Mouse (Mus musculus) E14TG2a.4 (cell line): ENCODE data around the gene Usp24.

Source experiments
- H3K27me3 ChIP-seq: 2 replicates; pipeline ENCODE4 v1.6.1; 2014; ENCODE audit warnings: low read length, control low read depth; ENCODE audit not compliant: insufficient read depth
- H3K36me3 ChIP-seq: 2 replicates; pipeline ENCODE4 v1.6.1; 2014; ENCODE audit warnings: low read length, control low read depth; ENCODE audit not compliant: insufficient read depth
- H3K4me1 ChIP-seq: replicated peaks from 2 replicates; pipeline ENCODE4 v1.6.1; 2014; ENCODE audit warnings: low read depth, low read length, control low read depth
- H3K4me3 ChIP-seq: replicated peaks from 2 replicates; pipeline ENCODE4 v1.5.1; 2014; ENCODE audit warnings: mild to moderate bottlenecking, low read length
- H3K9me3 ChIP-seq: 2 replicates; pipeline ENCODE4 v1.6.1; 2014; ENCODE audit warnings: low read length, control low read depth
- CTCF ChIP-seq: conservative IDR thresholded peaks from 2 replicates; pipeline ENCODE4 v1.5.1; 2014; ENCODE audit warnings: low read length
- NANOG ChIP-seq: IDR thresholded peaks from 2 replicates; pipeline ENCODE4 v1.6.1; 2014; ENCODE audit warnings: borderline replicate concordance, low read length, mixed read lengths
- POU5F1 ChIP-seq: IDR thresholded peaks from 2 replicates; pipeline ENCODE4 v1.6.1; 2014; ENCODE audit warnings: low read length, borderline replicate concordance

Usp24 gene

DNA sequence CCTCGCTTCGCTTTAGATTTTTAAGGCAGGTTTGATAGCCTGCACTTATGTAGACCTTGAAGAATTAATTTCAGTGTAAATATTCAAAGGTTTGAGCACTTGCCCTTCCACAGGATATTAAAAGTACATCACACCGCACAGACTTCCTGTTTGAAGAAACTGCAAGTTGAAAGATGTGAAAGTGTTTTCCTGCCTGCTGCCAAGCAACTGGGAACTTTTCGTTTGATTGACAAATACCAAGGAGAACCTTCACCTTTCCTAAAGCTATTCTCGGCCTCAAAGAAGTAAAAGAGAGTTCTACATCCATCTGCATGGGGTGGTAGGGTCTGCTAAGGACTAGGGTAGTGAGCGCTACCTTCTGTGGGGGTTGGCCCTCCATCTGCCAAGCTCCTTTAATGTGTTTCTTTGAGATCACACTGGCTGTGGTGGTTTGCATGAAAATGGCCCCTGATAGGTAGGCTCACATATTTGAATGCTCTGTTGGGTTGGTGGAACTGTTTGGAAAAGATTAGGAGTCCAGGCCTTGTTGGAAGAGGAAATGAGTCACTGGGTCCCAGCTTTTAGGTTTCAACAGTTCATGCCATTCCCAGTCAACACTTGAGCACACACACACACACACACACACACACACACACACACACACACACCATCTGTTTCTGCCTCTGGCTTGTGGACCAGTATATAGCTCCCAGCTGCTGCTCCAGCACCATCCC lies 22.5 kb upstream of the Usp24 start:
- Histone ChIP-seq H3K4me1 (no peaks in the 10 kb centered on the region), H3K36me3 (no peaks in the 10 kb centered on the region), H3K9me3 (peaks cover 7% of the 10 kb centered on the region), H3K4me3 (no peak overlapping the region), H3K27me3 (no peaks in the 10 kb centered on the region)
- TF ChIP-seq NANOG (no peak), CTCF (no peak), POU5F1 (no peak)

DNA sequence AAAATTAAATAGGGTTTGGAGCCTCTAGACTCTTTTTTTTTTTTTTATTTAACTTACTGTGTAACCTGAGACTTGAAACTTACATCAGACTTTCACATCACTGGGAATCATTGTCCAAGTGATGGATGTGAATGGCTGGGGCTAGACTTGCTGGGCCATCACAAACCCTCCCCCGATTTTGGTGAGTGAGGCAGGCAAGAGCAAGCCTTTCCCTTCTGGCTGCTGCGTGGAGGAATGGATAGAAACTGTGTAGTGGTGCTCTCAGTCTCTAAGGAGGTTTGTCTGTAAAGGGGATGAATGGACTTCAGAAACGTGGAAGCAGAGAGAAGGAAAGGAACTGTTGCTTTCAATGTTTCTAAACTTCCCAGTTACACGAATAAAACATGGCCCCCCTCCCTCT lies 20.3 kb upstream of the Usp24 start:
- Histone ChIP-seq H3K27me3 (no peaks in the 10 kb centered on the region), H3K4me1 (no peaks in the 10 kb centered on the region), H3K36me3 (no peaks in the 10 kb centered on the region), H3K4me3 (no peak overlapping the region), H3K9me3 (peaks cover 7% of the 10 kb centered on the region)
- TF ChIP-seq NANOG (no peak), CTCF (no peak), POU5F1 (no peak)

DNA sequence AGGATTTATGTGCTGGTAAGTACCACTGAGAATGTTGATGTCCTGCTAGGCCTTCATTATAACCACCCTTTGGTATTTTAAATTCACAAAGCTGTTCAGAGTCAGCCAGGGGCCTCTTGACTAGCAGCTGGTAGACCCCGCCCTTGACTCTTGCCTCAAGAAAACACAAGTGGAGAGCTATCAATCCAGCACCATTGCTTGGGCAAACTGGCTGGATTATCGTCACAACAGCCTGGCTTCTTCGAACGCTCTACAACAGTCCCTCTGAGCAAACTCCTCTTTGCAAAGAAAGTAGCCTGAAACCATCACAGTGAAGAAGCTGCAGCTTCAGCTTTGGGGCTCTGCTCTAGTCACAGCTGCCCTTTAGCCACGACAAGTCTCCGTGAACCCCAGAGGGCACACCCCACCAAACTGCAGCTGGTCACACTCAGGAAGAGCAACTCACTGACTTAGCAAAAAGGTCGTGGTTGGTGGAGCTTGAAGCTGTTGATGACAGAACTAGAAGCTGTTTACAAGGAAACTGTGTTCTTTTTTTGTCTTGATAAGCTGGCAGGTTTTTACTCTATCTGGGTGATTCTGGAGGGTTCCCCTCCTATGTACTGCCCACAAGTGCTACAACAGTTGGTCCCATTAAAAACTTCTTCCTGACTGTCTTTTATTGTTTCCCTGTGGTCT lies 19.5 kb upstream of the Usp24 start:
- TF ChIP-seq CTCF = no peak
- TF ChIP-seq NANOG = no peak
- no peak for TF ChIP-seq POU5F1

DNA sequence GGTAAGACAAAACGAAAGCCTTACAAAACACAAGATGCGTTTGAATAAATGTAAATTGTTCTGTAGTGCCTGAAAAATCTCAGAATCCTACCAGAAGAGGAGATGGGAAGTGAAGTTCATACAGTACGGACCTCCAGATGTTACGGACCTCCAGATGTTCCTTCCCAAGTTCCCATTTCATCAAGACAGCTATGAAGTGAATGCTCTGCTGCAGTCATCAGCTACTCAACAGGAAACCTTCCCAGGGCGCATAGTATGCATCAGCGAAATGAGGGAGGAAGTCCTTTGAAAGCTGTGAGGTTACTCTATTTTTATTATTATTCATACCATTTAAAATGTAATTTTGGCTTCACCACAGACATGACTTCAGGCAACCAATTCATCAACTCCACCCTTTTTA lies 14.7 kb upstream of the Usp24 start:
- Histone ChIP-seq H3K9me3 (peaks cover 7% of the 10 kb centered on the region), H3K27me3 (no peaks in the 10 kb centered on the region), H3K4me1 (no peaks in the 10 kb centered on the region), H3K4me3 (no peak overlapping the region), H3K36me3 (no peaks in the 10 kb centered on the region)
- TF ChIP-seq CTCF (no peak), POU5F1 (no peak), NANOG (no peak)

More for the DNA sequence above, 19.5 kb upstream of the Usp24 start:
- no peaks in the 10 kb centered on the region for H3K36me3 ChIP-seq
- H3K27me3 ChIP-seq = no peaks in the 10 kb centered on the region
- no peak overlapping the region for H3K4me3 ChIP-seq
- H3K4me1 ChIP-seq = no peaks in the 10 kb centered on the region
- H3K9me3 ChIP-seq = peaks cover 7% of the 10 kb centered on the region

DNA sequence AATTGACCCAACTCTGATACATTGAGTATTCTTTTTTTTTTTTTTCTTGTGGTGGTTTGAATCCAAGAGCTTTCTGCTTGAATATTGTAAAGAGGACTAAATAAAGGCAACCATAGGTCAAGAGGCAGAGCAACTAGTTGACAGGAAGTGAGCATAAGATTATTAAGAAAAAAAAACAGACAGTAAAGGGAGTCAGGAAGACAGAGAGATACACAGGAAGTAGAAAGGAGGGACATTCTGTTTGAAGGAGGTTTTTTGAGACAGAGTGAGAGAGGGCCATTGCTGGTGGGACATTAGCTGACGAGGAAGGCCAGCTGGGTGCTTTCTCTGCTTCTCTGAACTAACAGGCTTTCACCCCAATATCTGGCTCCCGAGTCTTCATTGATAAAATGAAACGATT lies 7.9 kb upstream of the Usp24 start:
- Histone ChIP-seq H3K4me3 (no peak overlapping the region), H3K27me3 (no peaks in the 10 kb centered on the region), H3K9me3 (peaks cover 5% of the 10 kb centered on the region), H3K4me1 (peaks cover 7% of the 10 kb centered on the region), H3K36me3 (no peaks in the 10 kb centered on the region)
- TF ChIP-seq NANOG = no peak
- no peak for TF ChIP-seq CTCF
- TF ChIP-seq POU5F1 = no peak

DNA sequence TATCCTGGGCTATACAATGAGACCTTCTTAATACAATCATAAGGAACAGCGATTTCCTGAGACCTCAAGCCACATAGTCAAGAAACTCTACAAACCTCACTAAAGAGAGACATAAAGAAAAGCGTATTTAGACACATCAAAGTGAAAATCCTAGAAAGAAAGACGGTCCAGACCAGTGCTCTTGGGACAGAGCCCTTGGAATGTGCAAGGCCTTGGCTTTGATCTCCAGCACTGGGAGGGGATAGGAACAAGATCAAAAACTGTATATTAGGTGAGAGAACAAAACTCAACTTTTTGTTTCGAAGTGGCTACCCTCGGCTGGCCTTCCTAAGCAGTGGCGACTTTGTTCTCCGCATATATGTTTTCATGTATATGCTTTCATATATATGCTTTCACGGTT lies 3.4 kb upstream of the Usp24 start:
- peaks cover 39% of the 10 kb centered on the region for H3K4me1 ChIP-seq
- H3K4me3 ChIP-seq = no peak overlapping the region
- no peaks in the 10 kb centered on the region for H3K27me3 ChIP-seq
- H3K36me3 ChIP-seq = no peaks in the 10 kb centered on the region
- H3K9me3 ChIP-seq = peaks cover 5% of the 10 kb centered on the region
- TF ChIP-seq NANOG = no peak
- no peak for TF ChIP-seq POU5F1
- no peak for TF ChIP-seq CTCF

DNA sequence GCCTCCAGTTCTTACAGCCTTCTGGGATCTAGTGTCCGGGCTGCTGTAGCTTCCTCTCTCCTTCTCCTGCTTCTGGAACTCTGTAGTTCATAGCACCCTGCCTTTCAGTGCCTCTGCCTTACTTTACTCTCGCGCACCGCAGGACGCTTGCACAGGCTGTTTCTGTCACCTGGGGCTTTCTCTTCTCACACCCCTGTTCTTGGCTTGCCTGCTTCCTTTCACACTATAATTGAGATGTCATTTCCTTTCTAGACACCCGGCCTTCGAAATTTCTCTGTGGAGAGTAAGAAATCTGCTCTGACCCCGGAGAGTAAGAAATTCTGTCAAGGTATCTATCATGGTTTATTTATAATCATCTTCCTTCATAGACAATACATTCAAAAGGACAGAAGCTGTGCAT lies 2.9 kb upstream of the Usp24 start:
- Histone ChIP-seq H3K36me3 (no peaks in the 10 kb centered on the region), H3K9me3 (peaks cover 5% of the 10 kb centered on the region), H3K27me3 (no peaks in the 10 kb centered on the region), H3K4me1 (peaks cover 43% of the 10 kb centered on the region), H3K4me3 (no peak overlapping the region)
- no peak for TF ChIP-seq NANOG
- TF ChIP-seq POU5F1 = no peak
- no peak for TF ChIP-seq CTCF

DNA sequence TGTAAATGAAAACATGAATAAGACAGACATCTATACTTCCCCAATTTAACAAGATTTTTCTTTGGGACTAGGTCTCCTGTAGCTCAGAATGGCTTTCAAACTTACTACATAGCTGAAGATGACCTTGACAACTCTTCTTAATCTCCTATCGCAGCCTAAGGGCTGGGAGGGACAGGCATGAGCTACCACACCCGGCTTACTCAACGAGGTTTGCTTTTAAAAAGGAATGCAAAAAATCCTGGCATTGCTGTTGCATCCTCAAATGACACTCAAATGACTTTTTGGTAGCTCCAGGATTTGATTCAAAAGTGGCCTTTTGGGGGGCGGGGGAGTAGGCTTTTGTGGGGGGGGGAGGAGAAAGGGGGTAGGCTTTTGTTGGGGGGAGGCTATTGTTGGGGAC lies 2.1 kb upstream of the Usp24 start:
- H3K9me3 ChIP-seq = no peaks in the 10 kb centered on the region
- peaks cover 52% of the 10 kb centered on the region for H3K4me1 ChIP-seq
- H3K27me3 ChIP-seq = no peaks in the 10 kb centered on the region
- TF ChIP-seq NANOG (no peak), POU5F1 (no peak), CTCF (no peak)
- no peak overlapping the region for H3K4me3 ChIP-seq
- H3K36me3 ChIP-seq = peaks cover 8% of the 10 kb centered on the region

DNA sequence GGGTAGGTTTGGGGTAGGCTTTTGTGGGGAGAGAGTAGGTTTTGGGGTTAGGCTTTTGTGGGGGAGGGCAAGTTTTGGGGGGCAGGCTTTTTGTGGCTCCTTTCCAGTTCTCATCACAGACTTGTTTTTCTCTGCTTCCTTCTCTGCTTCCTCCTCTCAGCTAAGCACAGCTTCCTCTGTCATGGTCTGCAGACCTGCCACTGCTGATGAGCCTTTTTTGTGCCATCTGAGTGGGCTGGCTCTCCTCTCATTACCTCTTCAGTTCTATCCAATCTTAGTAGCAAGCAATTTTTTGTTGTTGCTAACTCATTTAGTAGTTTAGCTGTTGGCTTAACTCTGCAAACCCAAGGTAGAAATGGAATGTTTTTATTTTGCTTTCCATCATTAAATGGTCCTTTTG lies 1.7 kb upstream of the Usp24 start:
- Histone ChIP-seq H3K9me3 (no peaks in the 10 kb centered on the region), H3K27me3 (no peaks in the 10 kb centered on the region), H3K36me3 (peaks cover 10% of the 10 kb centered on the region), H3K4me3 (no peak overlapping the region; the same call in 1 of the 2 replicates), H3K4me1 (peaks cover 55% of the 10 kb centered on the region)
- no peak for TF ChIP-seq POU5F1
